Mouse (Mus musculus) megakaryocyte-erythroid progenitor cell, adult 5-6 weeks (primary cell): ENCODE measurements around the gene Igflr1. TPM values are rescaled to one million over a fixed set of nuclear protein-coding genes. Genes with fewer than 3 reads are reported as not detected.

ENCODE experiments used
- ATAC-seq: replicated peaks from 2 replicates; pipeline ENCODE4 v1.8.0; 2016; ENCODE audit warnings: mild to moderate bottlenecking, inconsistent platforms; ENCODE audit not compliant: severe bottlenecking, poor library complexity, low FRiP score, low TSS enrichment
- total RNA-seq, 2 experiments: library from RNA; stranded (forward) in 1 of 2; stranded (reverse) in 1 of 2; fragments of 200-1000, 215-1000 nt in 1 of 2; fragments of >200 nt in 1 of 2; fragmentation: Nextera tagmentation in 1 of 2; gene quantifications; 2 replicates each; pipeline ENCODE4 v1.2.3; 2014 to 2017

Gene Igflr1
- total RNA-seq, 2 experiments from 2014 or later, result 3.7 TPM; not detected in 1

GRCm38 (mm10) chr7:30604424-30604823 is 39.2 kb downstream of the Igflr1 start:
- no peak for ATAC-seq

GRCm38 (mm10) chr7:30604944-30605343 is 39.7 kb downstream of the Igflr1 start:
- ATAC-seq, result no peak

- ATAC-seq, result peak; percentile 84
Measured at GRCm38 (mm10) chr7:30607706-30608309, 42.6 kb downstream of the Igflr1 start.

DNA sequence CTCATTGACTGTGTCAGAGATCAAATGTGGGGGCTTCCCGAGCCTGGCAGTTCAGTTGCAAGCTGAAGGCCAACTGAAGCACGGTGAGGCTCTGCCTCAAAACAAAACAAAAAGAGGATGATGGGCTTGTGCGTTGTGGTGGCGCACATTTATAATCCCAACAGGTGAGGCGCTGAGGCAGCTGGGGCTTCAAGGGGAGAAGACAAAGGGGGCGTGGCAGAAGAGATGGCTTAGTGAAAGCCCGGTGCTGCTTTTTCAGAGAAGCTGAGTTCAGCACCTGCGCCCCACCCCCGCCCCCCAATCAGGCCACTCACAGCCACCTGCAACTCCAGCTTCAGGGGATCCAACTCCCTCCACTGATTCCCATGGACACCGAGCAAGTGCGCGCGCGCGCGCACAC is 43.2 kb downstream of the Igflr1 start:
- no peak for ATAC-seq

DNA sequence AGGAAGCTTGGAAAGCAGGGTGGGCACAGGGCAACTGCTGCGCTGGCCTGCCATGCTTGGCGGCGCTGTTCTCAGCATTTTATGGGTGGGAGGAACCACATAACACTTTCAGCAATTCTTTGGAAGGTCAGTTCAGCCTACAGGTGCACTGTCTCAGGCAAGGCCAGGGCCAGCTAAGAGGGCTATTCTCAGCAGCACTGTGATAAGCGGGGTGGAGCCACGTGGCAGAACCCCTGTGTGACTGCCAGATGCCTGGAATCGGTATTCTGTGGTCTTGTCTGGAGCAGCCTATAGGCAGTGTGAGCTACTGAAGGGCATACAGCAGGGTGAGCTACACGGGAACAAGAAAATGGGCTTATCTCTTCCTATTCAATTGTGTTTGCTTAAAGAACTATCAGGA is 44.8 kb downstream of the Igflr1 start:
- ATAC-seq, result 0 out of 2 replicates have a peak, but pooled peaks have one; percentile 18

DNA sequence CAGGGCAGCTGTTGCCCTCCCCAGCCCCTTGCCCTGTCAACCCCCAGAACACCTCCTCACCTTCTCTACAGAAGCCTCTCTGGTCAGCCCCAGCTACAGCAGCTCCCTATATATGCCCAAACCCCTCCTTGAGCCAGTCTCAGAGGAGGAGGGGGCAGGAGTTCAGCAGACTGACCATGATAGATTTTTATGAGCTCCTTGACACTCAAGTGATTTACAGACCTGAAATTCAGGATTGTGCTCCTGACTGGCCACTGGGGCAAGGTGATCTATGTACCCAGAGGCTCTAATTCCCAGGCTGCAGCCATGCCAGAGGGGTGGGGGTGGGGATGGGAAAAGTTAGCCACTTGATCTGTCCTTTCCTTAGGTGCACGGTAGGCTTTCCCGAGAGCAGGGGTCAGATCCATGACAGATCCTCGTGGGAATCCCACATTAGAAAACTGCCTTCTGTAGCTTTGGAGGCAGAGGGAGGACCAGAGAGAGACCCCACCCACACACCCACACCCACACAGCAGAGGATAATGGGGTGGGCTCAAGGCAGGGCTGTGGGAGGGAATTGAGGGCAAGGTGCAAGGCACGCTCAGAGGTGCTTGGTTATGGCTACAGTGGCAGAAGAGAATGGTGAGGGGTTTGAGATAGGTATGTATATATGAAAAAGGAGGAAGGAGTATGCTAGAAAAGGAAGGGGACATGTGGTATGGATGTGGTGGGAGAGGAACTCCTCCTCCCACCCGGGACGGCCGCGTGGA is 47.6 kb downstream of the Igflr1 start, which contains the start of gene Upk1a:
TSS of gene Upk1a (minus strand) at position 194 of the 749 bp plus-strand sequence.
- ATAC-seq, result no peak

GRCm38 (mm10) chr7:30613529-30614112 is 48.4 kb downstream of the Igflr1 start:
- peak; percentile 49; the same call in 1 of the 2 replicates for ATAC-seq

DNA sequence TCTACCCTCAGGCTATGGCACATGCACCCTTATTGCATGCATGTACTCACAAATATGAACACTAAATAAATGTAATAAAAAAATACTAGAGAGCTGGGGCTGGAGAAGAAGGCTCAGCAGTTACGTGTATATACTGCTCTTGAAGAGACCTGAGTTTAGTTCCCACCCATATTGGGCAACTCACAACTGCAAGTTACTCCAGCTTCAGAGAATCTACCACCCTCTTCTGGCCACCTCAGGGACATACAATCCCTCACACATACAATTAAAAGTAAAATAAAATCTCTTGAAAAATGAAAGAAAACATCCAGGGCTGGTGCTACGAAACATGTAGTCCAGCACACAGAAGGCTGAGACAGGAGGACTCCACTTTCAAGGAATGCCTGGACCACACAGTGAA is 49.2 kb downstream of the Igflr1 start:
- ATAC-seq, result peak; percentile 61

DNA sequence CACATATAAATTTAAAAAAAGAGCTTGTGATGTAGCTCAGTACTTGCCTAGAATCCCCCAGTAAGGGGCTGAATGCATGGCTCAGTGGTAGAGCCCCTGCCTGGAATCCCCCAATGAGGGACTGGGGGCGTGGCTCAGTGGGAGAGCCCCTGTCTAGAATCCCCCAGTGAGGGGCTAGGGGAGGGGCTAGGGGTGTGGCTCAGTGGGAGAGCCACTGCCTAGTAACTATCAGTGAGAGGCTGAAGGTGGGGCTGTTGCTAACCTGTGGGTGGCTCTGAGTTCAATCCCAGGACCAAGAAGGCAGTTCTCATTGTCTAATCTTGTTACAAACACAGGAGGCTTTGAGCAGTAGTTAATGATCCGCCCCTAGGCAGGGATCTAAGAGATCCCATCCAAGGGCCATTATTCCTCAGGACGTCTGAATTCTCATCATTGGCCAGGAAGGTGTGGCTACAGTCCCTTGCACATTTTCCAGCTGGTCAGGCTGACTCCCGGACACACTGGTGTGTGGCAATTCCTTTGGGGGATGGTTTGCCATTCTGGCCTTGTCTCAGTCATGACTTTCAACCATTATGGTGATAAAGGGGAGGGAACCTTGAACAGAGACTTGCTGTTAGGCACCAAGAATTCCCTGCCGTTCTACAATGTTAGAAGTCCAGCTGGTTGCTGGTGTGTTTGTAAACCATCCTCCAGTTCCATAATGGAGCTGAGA is 50.0 kb downstream of the Igflr1 start:
- ATAC-seq, result 0 out of 2 replicates have a peak, but pooled peaks have one; percentile 31

Other genes starting within 250 kb of the Igflr1 start
Only the 30 nearest of the 32 such genes appear.
- not detected in 2 replicates for gene Lrfn3, start 202.7 kb upstream of the Igflr1 start, total RNA-seq (2014; fragmentation: Nextera tagmentation)
- gene Lrfn3, start 202.7 kb upstream of the Igflr1 start, total RNA-seq (2017), result not detected in 2 replicates
- gene Tyrobp, start 151.7 kb upstream of the Igflr1 start, total RNA-seq (2014; fragmentation: Nextera tagmentation), result 19.3 TPM in 1 of 2 replicates, not detected in the other
- 5.1 and 26.6 TPM in 2 replicates for gene Tyrobp, start 151.7 kb upstream of the Igflr1 start, total RNA-seq (2017)
- gene Hcst, start 145.6 kb upstream of the Igflr1 start, total RNA-seq (2014; fragmentation: Nextera tagmentation), result 4.3 and 4.4 TPM in 2 replicates
- 3.3 TPM in 1 of 2 replicates, not detected in the other for gene Hcst, start 145.6 kb upstream of the Igflr1 start, total RNA-seq (2017)
- gene Nfkbid, start 143.7 kb upstream of the Igflr1 start, total RNA-seq (2014; fragmentation: Nextera tagmentation), result 0.89 and 9.0 TPM in 2 replicates
- 0.80 and 3.1 TPM in 2 replicates for gene Nfkbid, start 143.7 kb upstream of the Igflr1 start, total RNA-seq (2017)
- gene Aplp1, start 119.9 kb upstream of the Igflr1 start, total RNA-seq (2014; fragmentation: Nextera tagmentation), result not detected in 2 replicates
- gene Aplp1, start 119.9 kb upstream of the Igflr1 start, total RNA-seq (2017), result not detected in 2 replicates
- not detected in 2 replicates for gene Kirrel2, start 107.7 kb upstream of the Igflr1 start, total RNA-seq (2014; fragmentation: Nextera tagmentation)
- not detected in 2 replicates for gene Kirrel2, start 107.7 kb upstream of the Igflr1 start, total RNA-seq (2017)
- 1.7 TPM in 1 of 2 replicates, not detected in the other for gene Nphs1, start 107.1 kb upstream of the Igflr1 start, total RNA-seq (2014; fragmentation: Nextera tagmentation)
- 1.9 TPM in 1 of 2 replicates, not detected in the other for gene Nphs1, start 107.1 kb upstream of the Igflr1 start, total RNA-seq (2017)
- gene Prodh2, start 71.8 kb upstream of the Igflr1 start, total RNA-seq (2014; fragmentation: Nextera tagmentation), result not detected in 2 replicates
- not detected in 2 replicates for gene Prodh2, start 71.8 kb upstream of the Igflr1 start, total RNA-seq (2017)
- gene Arhgap33, start 30.4 kb upstream of the Igflr1 start, total RNA-seq (2014; fragmentation: Nextera tagmentation), result 32.6 and 47.6 TPM in 2 replicates
- 4.6 and 15.1 TPM in 2 replicates for gene Arhgap33, start 30.4 kb upstream of the Igflr1 start, total RNA-seq (2017)
- gene Hspb6, start 13.2 kb upstream of the Igflr1 start, total RNA-seq (2014; fragmentation: Nextera tagmentation), result 20.8 and 25.3 TPM in 2 replicates
- 1.2 and 8.1 TPM in 2 replicates for gene Hspb6, start 13.2 kb upstream of the Igflr1 start, total RNA-seq (2017)
- 16.2 and 17.9 TPM in 2 replicates for gene Proser3, start 13.1 kb upstream of the Igflr1 start, total RNA-seq (2014; fragmentation: Nextera tagmentation)
- gene Proser3, start 13.1 kb upstream of the Igflr1 start, total RNA-seq (2017), result 3.5 and 5.3 TPM in 2 replicates
- gene Lin37, start 5.6 kb upstream of the Igflr1 start, total RNA-seq (2014; fragmentation: Nextera tagmentation), result 45.8 and 61.6 TPM in 2 replicates
- gene Lin37, start 5.6 kb upstream of the Igflr1 start, total RNA-seq (2017), result 13.8 and 28.6 TPM in 2 replicates
- gene U2af1l4, start 2.1 kb upstream of the Igflr1 start, total RNA-seq (2014; fragmentation: Nextera tagmentation), result 29.4 and 34.6 TPM in 2 replicates
- 79.6 and 83.0 TPM in 2 replicates for gene U2af1l4, start 2.1 kb upstream of the Igflr1 start, total RNA-seq (2017)
- gene Gm49396, start 2.1 kb upstream of the Igflr1 start, total RNA-seq (2014; fragmentation: Nextera tagmentation), result 5.3 and 14.0 TPM in 2 replicates
- gene Gm49396, start 2.1 kb upstream of the Igflr1 start, total RNA-seq (2017), result 1.5 and 7.0 TPM in 2 replicates
- gene Psenen, start 1.8 kb upstream of the Igflr1 start, total RNA-seq (2014; fragmentation: Nextera tagmentation), result 150 and 174 TPM in 2 replicates
- gene Psenen, start 1.8 kb upstream of the Igflr1 start, total RNA-seq (2017), result 99.1 and 117 TPM in 2 replicates
- 105 and 115 TPM in 2 replicates for gene Kmt2b, start 23.3 kb downstream of the Igflr1 start, total RNA-seq (2014; fragmentation: Nextera tagmentation)
- gene Kmt2b, start 23.3 kb downstream of the Igflr1 start, total RNA-seq (2017), result 17.0 and 17.3 TPM in 2 replicates
- gene Zbtb32, start 33.5 kb downstream of the Igflr1 start, total RNA-seq (2014; fragmentation: Nextera tagmentation), result not detected in 2 replicates
- gene Zbtb32, start 33.5 kb downstream of the Igflr1 start, total RNA-seq (2017), result not detected in 2 replicates
- 0.83 TPM in 1 of 2 replicates, not detected in the other for gene Upk1a, start 47.4 kb downstream of the Igflr1 start, total RNA-seq (2014; fragmentation: Nextera tagmentation)
- gene Upk1a, start 47.4 kb downstream of the Igflr1 start, total RNA-seq (2017), result 0.99 TPM in 1 of 2 replicates, not detected in the other
- 569 and 755 TPM in 2 replicates for gene Cox6b1, start 60.7 kb downstream of the Igflr1 start, total RNA-seq (2014; fragmentation: Nextera tagmentation)
- gene Cox6b1, start 60.7 kb downstream of the Igflr1 start, total RNA-seq (2017), result 427 and 665 TPM in 2 replicates
- not detected in 2 replicates for gene Etv2, start 70.4 kb downstream of the Igflr1 start, total RNA-seq (2014; fragmentation: Nextera tagmentation)
- gene Etv2, start 70.4 kb downstream of the Igflr1 start, total RNA-seq (2017), result not detected in 2 replicates
- gene Rbm42, start 84.9 kb downstream of the Igflr1 start, total RNA-seq (2014; fragmentation: Nextera tagmentation), result 48.3 and 48.6 TPM in 2 replicates
- 29.1 and 53.0 TPM in 2 replicates for gene Rbm42, start 84.9 kb downstream of the Igflr1 start, total RNA-seq (2017)
- gene Haus5, start 99.6 kb downstream of the Igflr1 start, total RNA-seq (2014; fragmentation: Nextera tagmentation), result 32.4 and 43.6 TPM in 2 replicates
- gene Haus5, start 99.6 kb downstream of the Igflr1 start, total RNA-seq (2017), result 17.4 and 24.7 TPM in 2 replicates
- gene Pmis2, start 106.2 kb downstream of the Igflr1 start, total RNA-seq (2014; fragmentation: Nextera tagmentation), result not detected in 2 replicates
- not detected in 2 replicates for gene Pmis2, start 106.2 kb downstream of the Igflr1 start, total RNA-seq (2017)
- not detected in 2 replicates for gene 2200002J24Rik, start 133.5 kb downstream of the Igflr1 start, total RNA-seq (2014; fragmentation: Nextera tagmentation)
- gene 2200002J24Rik, start 133.5 kb downstream of the Igflr1 start, total RNA-seq (2017), result not detected in 2 replicates
- gene Atp4a, start 146.8 kb downstream of the Igflr1 start, total RNA-seq (2014; fragmentation: Nextera tagmentation), result 11.2 and 16.0 TPM in 2 replicates
- 1.4 and 2.9 TPM in 2 replicates for gene Atp4a, start 146.8 kb downstream of the Igflr1 start, total RNA-seq (2017)
- gene Tmem147, start 164.1 kb downstream of the Igflr1 start, total RNA-seq (2014; fragmentation: Nextera tagmentation), result 285 and 294 TPM in 2 replicates
- gene Tmem147, start 164.1 kb downstream of the Igflr1 start, total RNA-seq (2017), result 59.7 and 85.5 TPM in 2 replicates
- not detected in 2 replicates for gene Gapdhs, start 178.3 kb downstream of the Igflr1 start, total RNA-seq (2014; fragmentation: Nextera tagmentation)
- not detected in 2 replicates for gene Gapdhs, start 178.3 kb downstream of the Igflr1 start, total RNA-seq (2017)
- gene Sbsn, start 186.0 kb downstream of the Igflr1 start, total RNA-seq (2014; fragmentation: Nextera tagmentation), result 3.3 and 4.5 TPM in 2 replicates
- gene Sbsn, start 186.0 kb downstream of the Igflr1 start, total RNA-seq (2017), result 2.7 and 11.6 TPM in 2 replicates
- gene Dmkn, start 198.3 kb downstream of the Igflr1 start, total RNA-seq (2014; fragmentation: Nextera tagmentation), result not detected in 2 replicates
- gene Dmkn, start 198.3 kb downstream of the Igflr1 start, total RNA-seq (2017), result not detected in 2 replicates
- not detected in 2 replicates for gene Krtdap, start 222.5 kb downstream of the Igflr1 start, total RNA-seq (2014; fragmentation: Nextera tagmentation)
- not detected in 2 replicates for gene Krtdap, start 222.5 kb downstream of the Igflr1 start, total RNA-seq (2017)